Mouse (Mus musculus) B cell, adult 67 days (primary cell): ENCODE measurements around the gene 1700093K21Rik. TPM values are rescaled to one million over a fixed set of nuclear protein-coding genes. Genes with fewer than 3 reads are reported as not detected.

Experiments
- total RNA-seq, 2 experiments: library from RNA; stranded (reverse); gene quantifications; 4 replicates each; pipeline ENCODE4 v1.2.4; 2023

1700093K21Rik gene
- total RNA-seq = not detected

GRCm38 (mm10) chr11:23520473-23521205, at the start of gene 1700093K21Rik:
Gene 1700093K21Rik (minus strand): TSS chr11:23521155.

GRCm38 (mm10) chr11:23497718-23498509, 23.0 kb downstream of the 1700093K21Rik start, which contains the start of gene Ahsa2:
Gene Ahsa2 (minus strand): TSS chr11:23498030.

Other genes with a start within 250 kb of the 1700093K21Rik start
- gene Usp34, start 214.3 kb downstream of the 1700093K21Rik start, total RNA-seq = 100 to 1,000 TPM; 104 to 107 TPM
- gene Ahsa2, start 23.1 kb downstream of the 1700093K21Rik start, total RNA-seq = 10 to 100 TPM; 50.8 to 76.4 TPM
- 1 to 10 TPM; 5.3 to 5.7 TPM for gene 0610010F05Rik, start 112.5 kb upstream of the 1700093K21Rik start, total RNA-seq
- 10 to 100 TPM; 25.4 to 25.5 TPM for gene Pus10, start 144.5 kb upstream of the 1700093K21Rik start, total RNA-seq
- 10 to 100 TPM; 23.4 to 29.8 TPM for gene Pex13, start 144.8 kb upstream of the 1700093K21Rik start, total RNA-seq
- 100 to 1,000 TPM; 214 to 242 TPM for gene Rel, start 249.8 kb upstream of the 1700093K21Rik start, total RNA-seq